Mouse (Mus musculus) adrenal gland, adult 2 months (tissue): ENCODE measurements around the gene Tas2r123. TPM values are rescaled to one million over a fixed set of nuclear protein-coding genes. Genes with fewer than 3 reads are reported as not detected.

ENCODE experiments used
- DNase-seq: peaks from one replicate; pipeline ENCODE4 v3.0.0; 2021
- long read RNA-seq: library from polyadenylated mRNA; stranded (forward); transcript quantifications from one replicate; pipeline ENCODE4 v2.0.0, GENCODE M21; 2021
- polyA plus RNA-seq: library from polyadenylated mRNA; depleted of rRNA; stranded (reverse); fragments of >200 nt; gene quantifications from 2 replicates; pipeline ENCODE4 v1.2.3, GENCODE M21; 2012; rRNA removed
- total RNA-seq, 2 experiments: library from RNA; stranded (reverse); gene quantifications; 2 replicates each; pipeline ENCODE4 v1.2.3; 2021

Gene Tas2r123
- not detected for total RNA-seq
- not detected in 2 replicates for polyA plus RNA-seq
- long read RNA-seq: 0 reads

DNA sequence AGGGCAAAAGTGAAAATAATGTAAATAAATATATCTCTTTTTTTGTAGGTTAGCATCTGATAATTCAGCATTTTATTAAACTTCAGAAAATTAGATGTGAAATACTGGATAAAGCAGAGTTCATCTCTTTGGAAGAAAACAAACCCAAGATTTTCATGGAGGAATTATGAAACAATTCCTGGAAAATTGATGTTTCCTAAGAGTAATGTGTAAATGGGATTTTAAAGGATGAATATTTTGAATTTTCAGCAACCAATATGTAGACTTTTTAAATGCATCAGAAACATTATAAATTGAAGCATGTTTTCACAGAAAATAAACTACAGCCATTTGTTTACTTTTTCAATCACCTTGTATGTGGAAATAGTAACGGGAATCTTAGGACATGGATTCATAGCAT lies at the start of gene Tas2r123:
Gene Tas2r123, plus strand, starts transcription at position 301 of the 400 bp plus-strand sequence.
- DNase-seq: no peak

GRCm38 (mm10) chr6:132802518-132802917 lies 44.4 kb upstream of the Tas2r123 start, which contains the start of gene Tas2r117:
TSS of gene Tas2r117 (plus strand) at chr6:132802818.
- no peak for DNase-seq

GRCm38 (mm10) chr6:132855138-132855537 lies 8.2 kb downstream of the Tas2r123 start, which contains the start of gene Tas2r116:
TSS of gene Tas2r116 (plus strand) at chr6:132855438.
- no peak for DNase-seq

DNA sequence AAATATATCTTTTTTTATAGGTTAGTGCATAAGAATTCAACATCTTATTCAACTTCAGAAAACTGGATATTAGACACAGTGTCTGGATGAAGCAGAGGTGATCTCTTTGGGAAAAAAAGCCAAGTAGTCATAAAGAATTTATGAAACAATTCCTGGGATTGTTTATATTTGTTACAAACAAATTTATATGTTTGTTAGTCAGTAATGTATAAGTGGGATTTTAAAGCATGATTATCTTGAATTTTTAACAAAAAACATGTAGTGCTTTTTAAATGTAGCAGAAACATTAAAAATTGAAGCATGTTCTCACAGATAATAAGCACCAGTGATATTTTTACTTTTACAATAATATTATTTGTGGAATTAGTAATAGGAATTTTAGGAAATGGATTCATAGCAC lies 20.8 kb downstream of the Tas2r123 start, which contains the start of gene Tas2r110:
Gene Tas2r110, plus strand, starts transcription at position 301 of the 400 bp plus-strand sequence.
- DNase-seq: no peak

GRCm38 (mm10) chr6:132892711-132893110 lies 45.8 kb downstream of the Tas2r123 start, which contains the start of gene Tas2r113:
TSS of gene Tas2r113 (plus strand) at chr6:132893011.
- DNase-seq: no peak

Other genes with a start within 250 kb of the Tas2r123 start
- not detected for gene A630073D07Rik, start 195.6 kb upstream of the Tas2r123 start, total RNA-seq
- gene A630073D07Rik, start 195.6 kb upstream of the Tas2r123 start, polyA plus RNA-seq: not detected in 2 replicates
- not detected for gene Tas2r120, start 190.2 kb upstream of the Tas2r123 start, total RNA-seq
- gene Tas2r120, start 190.2 kb upstream of the Tas2r123 start, polyA plus RNA-seq: not detected in 2 replicates
- gene Tas2r121, start 146.1 kb upstream of the Tas2r123 start, total RNA-seq: not detected
- gene Tas2r121, start 146.1 kb upstream of the Tas2r123 start, polyA plus RNA-seq: not detected in 2 replicates
- gene Tas2r122, start 135.2 kb upstream of the Tas2r123 start, total RNA-seq: not detected
- gene Tas2r122, start 135.2 kb upstream of the Tas2r123 start, polyA plus RNA-seq: not detected in 2 replicates
- gene Tas2r115, start 109.1 kb upstream of the Tas2r123 start, total RNA-seq: not detected
- not detected in 2 replicates for gene Tas2r115, start 109.1 kb upstream of the Tas2r123 start, polyA plus RNA-seq
- gene Tas2r124, start 92.4 kb upstream of the Tas2r123 start, total RNA-seq: not detected
- gene Tas2r124, start 92.4 kb upstream of the Tas2r123 start, polyA plus RNA-seq: not detected in 2 replicates
- not detected for gene Tas2r102, start 85.0 kb upstream of the Tas2r123 start, total RNA-seq
- gene Tas2r102, start 85.0 kb upstream of the Tas2r123 start, polyA plus RNA-seq: not detected in 2 replicates
- not detected for gene Tas2r136, start 69.0 kb upstream of the Tas2r123 start, total RNA-seq
- not detected in 2 replicates for gene Tas2r136, start 69.0 kb upstream of the Tas2r123 start, polyA plus RNA-seq
- not detected for gene Tas2r117, start 44.3 kb upstream of the Tas2r123 start, total RNA-seq
- gene Tas2r117, start 44.3 kb upstream of the Tas2r123 start, polyA plus RNA-seq: not detected in 2 replicates
- gene Tas2r116, start 8.3 kb downstream of the Tas2r123 start, total RNA-seq: not detected
- gene Tas2r116, start 8.3 kb downstream of the Tas2r123 start, polyA plus RNA-seq: not detected in 2 replicates
- not detected for gene Tas2r110, start 20.9 kb downstream of the Tas2r123 start, total RNA-seq
- not detected in 2 replicates for gene Tas2r110, start 20.9 kb downstream of the Tas2r123 start, polyA plus RNA-seq
- not detected for gene Tas2r113, start 45.9 kb downstream of the Tas2r123 start, total RNA-seq
- gene Tas2r113, start 45.9 kb downstream of the Tas2r123 start, polyA plus RNA-seq: not detected in 2 replicates
- gene Tas2r125, start 62.5 kb downstream of the Tas2r123 start, total RNA-seq: not detected
- gene Tas2r125, start 62.5 kb downstream of the Tas2r123 start, polyA plus RNA-seq: not detected in 2 replicates
- gene Tas2r129, start 104.0 kb downstream of the Tas2r123 start, total RNA-seq: not detected
- gene Tas2r129, start 104.0 kb downstream of the Tas2r123 start, polyA plus RNA-seq: not detected in 2 replicates
- gene Tas2r131, start 110.8 kb downstream of the Tas2r123 start, total RNA-seq: not detected
- not detected in 2 replicates for gene Tas2r131, start 110.8 kb downstream of the Tas2r123 start, polyA plus RNA-seq
- not detected for gene Tas2r109, start 133.8 kb downstream of the Tas2r123 start, total RNA-seq
- not detected in 2 replicates for gene Tas2r109, start 133.8 kb downstream of the Tas2r123 start, polyA plus RNA-seq
- gene Tas2r103, start 190.0 kb downstream of the Tas2r123 start, total RNA-seq: not detected
- not detected in 2 replicates for gene Tas2r103, start 190.0 kb downstream of the Tas2r123 start, polyA plus RNA-seq
- not detected for gene Tas2r140, start 208.7 kb downstream of the Tas2r123 start, total RNA-seq
- not detected in 2 replicates for gene Tas2r140, start 208.7 kb downstream of the Tas2r123 start, polyA plus RNA-seq